Mouse (Mus musculus) bone marrow, adult 2 months (tissue): ENCODE measurements around the gene Atg4c. TPM values are rescaled to one million over a fixed set of nuclear protein-coding genes. Genes with fewer than 3 reads are reported as not detected.
A peak's percentile ranks its signal among the peaks of the same experiment; 100 is the strongest.

Experiments
- H3K27ac ChIP-seq: fragments of 200-500 bp; 2 replicates; pipeline ENCODE4 v1.5.1; 2012; ENCODE audit warnings: low read depth, mild to moderate bottlenecking, control low read depth, inconsistent platforms, low read length; ENCODE audit not compliant: control insufficient read depth, poor library complexity, insufficient read depth
- H3K4me1 ChIP-seq: fragments of 200-500 bp; 2 replicates; pipeline ENCODE4 v1.6.1; 2011; ENCODE audit warnings: low read length; ENCODE audit not compliant: control insufficient read depth, insufficient read depth
- H3K4me3 ChIP-seq: fragments of 200-500 bp; replicated peaks from 2 replicates; pipeline ENCODE3; 2011; ENCODE audit warnings: mild to moderate bottlenecking, low read depth, low read length, control low read depth; ENCODE audit not compliant: control insufficient read depth
- CTCF ChIP-seq: fragments of 200-500 bp; IDR thresholded peaks from 2 replicates; pipeline ENCODE4 v1.5.1; 2011; ENCODE audit warnings: low read length, control low read depth; ENCODE audit not compliant: control insufficient read depth, insufficient read depth
- POLR2A ChIP-seq: fragments of 200-500 bp; IDR thresholded peaks from 2 replicates; pipeline ENCODE4 v1.6.1; 2011; ENCODE audit warnings: low read depth, mild to moderate bottlenecking, control low read depth, low read length, borderline replicate concordance; ENCODE audit not compliant: control insufficient read depth
- WGBS: fragments of 180-500 bp; shearing (Covaris S2); methylation state at CpG from one replicate; pipeline ENCODE4 v1.1.7; 2018; 5-methylcytosine and 5-hydroxymethylcytosine counted together
- polyA plus RNA-seq: library from polyadenylated mRNA; stranded (reverse); fragments of >200 nt; gene quantifications from 2 replicates; pipeline ENCODE4 v1.2.4, GENCODE M21; 2011; ENCODE audit warnings: low replicate concordance; ENCODE audit not compliant: missing spikeins, insufficient read depth, insufficient read length

Gene Atg4c
- polyA plus RNA-seq, 1 experiment, result 2.8 TPM

GRCm38 (mm10) chr4:99222221-99222620, 28.5 kb downstream of the Atg4c start:
- no peak overlapping the region for H3K4me3 ChIP-seq
- no peak for TF ChIP-seq CTCF
- TF ChIP-seq POLR2A, result no peak
- WGBS, result 88% methylated on average over 8 of the region's 8 CpGs
- H3K4me1 ChIP-seq, result peaks cover 1% of the 10 kb centered on the region; the same call in 1 of the 2 replicates
- H3K27ac ChIP-seq, result no peak overlapping the region

- TF ChIP-seq POLR2A, result no peak
- Histone ChIP-seq H3K4me3 (peak overlapping the region; percentile 6), H3K4me1 (peaks cover 1% of the 10 kb centered on the region; the same call in 1 of the 2 replicates), H3K27ac (peak overlapping the region; percentile 42; the same call in 1 of the 2 replicates)
- WGBS, result 16% methylated on average over 2 of the region's 2 CpGs
These were observed 31.1 kb downstream of the Atg4c start for GRCm38 (mm10) chr4:99224790-99225189.

- no peak for TF ChIP-seq CTCF
- no peak for TF ChIP-seq POLR2A
- H3K27ac ChIP-seq, result no peak overlapping the region
- WGBS, result 87% methylated on average over 6 of the region's 6 CpGs
- peaks cover 1% of the 10 kb centered on the region; the same call in 1 of the 2 replicates for H3K4me1 ChIP-seq
- H3K4me3 ChIP-seq, result no peak overlapping the region
These were observed 33.5 kb downstream of the Atg4c start for GRCm38 (mm10) chr4:99227226-99227625.

GRCm38 (mm10) chr4:99229371-99229770, 35.6 kb downstream of the Atg4c start:
- WGBS, result 87% methylated on average over 8 of the region's 8 CpGs
- no peak overlapping the region for H3K4me3 ChIP-seq
- H3K27ac ChIP-seq, result no peak overlapping the region
- no peak for TF ChIP-seq POLR2A
- no peak for TF ChIP-seq CTCF
- H3K4me1 ChIP-seq, result peaks cover 1% of the 10 kb centered on the region; the same call in 1 of the 2 replicates

DNA sequence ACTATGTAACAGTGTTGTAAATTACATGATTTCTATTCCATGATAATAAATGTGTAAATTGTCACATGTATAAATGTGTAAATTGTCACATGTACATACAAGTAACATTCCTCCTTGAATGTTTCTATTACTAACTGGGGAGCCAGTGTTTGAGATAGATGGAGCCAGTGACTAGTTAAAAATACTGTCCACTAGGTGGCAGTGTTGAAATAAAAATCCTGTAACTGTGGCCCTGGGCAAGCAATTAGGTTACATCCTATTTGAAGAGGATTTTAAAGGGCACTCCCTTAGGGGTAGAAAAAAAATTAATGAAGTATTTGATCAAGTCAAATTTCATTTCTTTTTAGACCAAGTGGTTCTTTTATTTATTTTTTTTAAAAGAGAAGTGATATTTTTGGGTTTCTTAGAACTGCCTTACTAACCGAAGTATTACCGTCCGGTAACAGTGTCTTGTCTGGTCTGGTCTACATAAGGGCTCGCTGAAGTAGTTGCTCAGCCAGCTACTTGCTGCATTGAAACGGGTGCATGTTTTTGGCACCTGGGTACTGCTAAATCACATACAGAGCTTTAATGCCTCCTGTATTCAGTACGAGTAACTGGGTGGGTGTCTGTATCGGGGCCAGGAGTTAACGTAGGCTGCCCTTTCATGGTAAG, 41.6 kb downstream of the Atg4c start:
- no peak for TF ChIP-seq POLR2A
- TF ChIP-seq CTCF, result no peak
- Histone ChIP-seq H3K4me3 (no peak overlapping the region), H3K27ac (no peak overlapping the region), H3K4me1 (no peaks in the 10 kb centered on the region)
- 89% methylated on average over 8 of the region's 8 CpGs for WGBS

DNA sequence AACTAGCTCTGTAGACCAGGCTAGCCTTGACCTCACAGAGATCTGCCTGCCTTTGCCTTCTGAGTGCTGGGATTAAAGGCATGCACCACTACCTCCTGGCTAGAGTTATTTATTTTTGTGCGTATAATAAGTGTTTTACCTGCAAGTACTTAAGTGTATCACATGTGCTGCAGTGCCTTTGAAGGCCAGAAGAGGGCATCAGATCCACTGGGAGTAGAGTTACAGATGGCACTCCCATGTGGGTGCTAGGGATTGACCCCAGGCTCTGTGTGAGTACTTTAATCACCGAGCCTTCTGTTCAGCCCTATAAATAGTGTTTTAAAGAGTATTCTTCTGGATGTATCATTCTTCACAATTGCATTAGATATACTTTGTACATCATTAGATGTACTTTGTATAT, 44.6 kb downstream of the Atg4c start:
- no peak overlapping the region for H3K27ac ChIP-seq
- 86% methylated on average over 2 of the region's 2 CpGs for WGBS
- TF ChIP-seq CTCF, result no peak
- no peak for TF ChIP-seq POLR2A
- no peak overlapping the region for H3K4me3 ChIP-seq
- no peaks in the 10 kb centered on the region for H3K4me1 ChIP-seq

DNA sequence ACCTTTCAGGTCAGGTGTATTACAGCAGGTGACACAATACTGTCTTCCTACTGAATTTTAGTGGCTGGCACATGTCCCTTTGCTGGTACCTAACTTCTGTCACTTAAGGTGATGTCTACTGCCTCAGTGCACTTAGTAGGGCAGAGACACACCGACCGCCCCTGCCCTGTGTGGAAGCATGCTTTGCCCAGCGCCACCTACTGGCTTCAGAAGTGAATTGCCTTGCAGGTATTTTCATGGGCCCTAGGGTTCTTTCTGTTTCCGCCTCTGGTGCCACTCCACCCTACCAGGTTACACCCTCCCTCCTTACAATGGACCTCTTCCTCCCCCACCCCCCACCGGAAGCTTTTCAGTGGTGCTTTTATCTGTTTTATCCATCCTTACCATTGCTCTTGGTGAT, 47.9 kb downstream of the Atg4c start:
- 76% methylated on average over 5 of the region's 5 CpGs for WGBS
- peak; percentile 40; the same call in 1 of the 2 replicates for TF ChIP-seq CTCF
- no peak for TF ChIP-seq POLR2A
- Histone ChIP-seq H3K4me3 (no peak overlapping the region), H3K4me1 (no peaks in the 10 kb centered on the region), H3K27ac (no peak overlapping the region)

DNA sequence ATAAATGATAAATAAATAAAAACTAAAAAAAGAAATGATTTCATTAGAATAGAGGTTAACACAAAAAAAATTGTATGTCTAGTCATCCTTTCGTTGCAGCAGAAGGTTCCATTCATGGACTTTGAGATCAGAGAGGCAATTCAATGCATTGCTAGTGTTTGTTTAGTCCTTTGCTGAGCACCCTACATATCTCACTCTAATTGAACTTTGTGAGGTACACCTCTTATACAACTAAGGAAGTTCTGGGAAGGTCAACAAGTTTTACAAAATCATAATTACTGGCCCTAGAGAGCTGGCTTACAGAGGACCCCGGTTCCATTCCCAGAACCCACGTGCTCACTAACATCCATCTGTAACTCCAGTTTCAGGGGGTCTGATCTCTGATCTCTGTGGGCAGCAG, 55.6 kb downstream of the Atg4c start:
- Histone ChIP-seq H3K27ac (no peak overlapping the region), H3K4me3 (no peak overlapping the region), H3K4me1 (no peaks in the 10 kb centered on the region)
- 85% methylated on average over 3 of the region's 3 CpGs for WGBS
- TF ChIP-seq CTCF, result no peak

DNA sequence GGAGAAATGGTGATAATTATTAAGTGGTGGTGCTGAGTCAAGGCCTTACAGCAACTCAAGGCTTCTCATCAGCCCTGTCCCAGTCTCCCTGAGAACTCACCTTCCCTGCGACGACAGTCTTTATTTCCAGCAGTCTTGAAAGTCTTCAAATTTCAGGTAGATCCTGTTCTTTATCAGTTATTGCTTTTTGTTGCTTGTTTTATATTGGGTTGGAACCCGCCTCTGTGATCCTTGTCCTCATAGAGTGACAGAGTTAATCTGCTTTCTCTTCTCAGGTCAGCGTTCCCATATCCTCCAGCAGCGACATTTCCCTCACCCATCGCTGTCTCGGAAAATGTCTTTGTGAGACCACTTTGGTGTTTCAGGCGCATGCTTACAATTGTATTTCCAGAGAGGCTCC, 56.1 kb downstream of the Atg4c start:
- Histone ChIP-seq H3K27ac (no peak overlapping the region), H3K4me3 (no peak overlapping the region), H3K4me1 (no peaks in the 10 kb centered on the region)
- 87% methylated on average over 8 of the region's 8 CpGs for WGBS
- TF ChIP-seq CTCF (no peak), POLR2A (no peak)
